Mouse (Mus musculus): Measurements from ENCODE around the gene Tmod1. TPM values are rescaled to one million over a fixed set of nuclear protein-coding genes. Genes with fewer than 3 reads are reported as not detected.
A peak's percentile ranks its signal among the peaks of the same experiment; 100 is the strongest.

The Tmod1 gene
- total RNA-seq, 2 experiments from 2014 or later = 189 to 260 TPM

DNA sequence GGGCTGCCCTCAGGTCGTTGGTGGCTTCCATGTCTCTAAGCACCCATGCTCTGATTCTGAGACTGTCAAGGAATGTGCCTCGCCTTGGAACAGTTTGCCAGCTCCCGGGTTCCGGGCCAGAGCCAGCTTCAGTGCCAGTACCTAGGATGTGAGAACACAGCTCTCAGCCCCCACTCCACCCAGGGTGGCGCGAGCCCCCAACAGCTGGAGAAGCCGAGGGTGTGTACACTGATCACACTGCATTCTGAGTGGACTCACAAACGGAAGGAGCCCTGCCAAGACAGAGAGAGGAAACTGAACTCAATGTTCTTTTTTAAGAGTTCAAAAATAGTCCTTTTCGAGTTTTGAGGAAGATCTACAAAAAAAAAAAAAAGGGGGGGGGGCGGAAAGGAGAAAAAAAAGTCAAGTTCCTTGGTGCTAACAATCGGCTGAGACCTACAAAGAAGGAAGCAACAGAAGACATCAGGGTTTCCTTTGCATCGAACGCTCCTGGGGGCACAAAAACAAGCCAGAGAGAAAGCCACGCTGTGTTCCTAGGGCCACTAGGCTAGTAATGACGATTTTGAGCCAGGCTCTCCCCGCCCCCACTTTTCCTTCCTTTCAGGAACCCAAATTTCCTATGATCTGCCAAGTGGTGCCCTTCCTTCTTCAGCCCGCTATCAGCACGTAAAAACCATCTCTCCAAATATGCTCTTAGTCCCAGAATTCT lies 48.1 kb downstream of the Tmod1 start:
- ATAC-seq (replicated peaks; ENCODE audit: low FRiP score, poor library complexity, severe bottlenecking) = no peak

DNA sequence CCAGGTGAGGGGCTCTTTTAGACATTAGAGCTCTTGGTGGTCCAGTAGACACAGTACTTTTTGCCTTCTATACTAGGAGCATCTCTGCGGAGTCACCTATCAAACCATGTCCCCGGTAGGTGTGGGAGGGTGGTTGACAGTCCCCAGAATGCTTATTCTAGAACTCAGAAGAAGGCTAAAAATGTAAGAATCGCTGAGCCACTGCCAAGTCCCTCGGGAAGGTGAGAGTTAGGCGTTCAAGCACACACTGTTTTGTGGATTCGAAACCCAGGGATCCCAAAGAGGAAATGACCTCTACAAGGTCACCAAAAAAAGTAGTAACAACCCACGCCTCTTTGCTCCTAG lies 48.7 kb downstream of the Tmod1 start:
- no peak for ATAC-seq (replicated peaks; ENCODE audit: low FRiP score, poor library complexity, severe bottlenecking)

GRCm38 (mm10) chr4:46087852-46088251 lies 49.1 kb downstream of the Tmod1 start:
- no peak for ATAC-seq (replicated peaks; ENCODE audit: low FRiP score, poor library complexity, severe bottlenecking)

DNA sequence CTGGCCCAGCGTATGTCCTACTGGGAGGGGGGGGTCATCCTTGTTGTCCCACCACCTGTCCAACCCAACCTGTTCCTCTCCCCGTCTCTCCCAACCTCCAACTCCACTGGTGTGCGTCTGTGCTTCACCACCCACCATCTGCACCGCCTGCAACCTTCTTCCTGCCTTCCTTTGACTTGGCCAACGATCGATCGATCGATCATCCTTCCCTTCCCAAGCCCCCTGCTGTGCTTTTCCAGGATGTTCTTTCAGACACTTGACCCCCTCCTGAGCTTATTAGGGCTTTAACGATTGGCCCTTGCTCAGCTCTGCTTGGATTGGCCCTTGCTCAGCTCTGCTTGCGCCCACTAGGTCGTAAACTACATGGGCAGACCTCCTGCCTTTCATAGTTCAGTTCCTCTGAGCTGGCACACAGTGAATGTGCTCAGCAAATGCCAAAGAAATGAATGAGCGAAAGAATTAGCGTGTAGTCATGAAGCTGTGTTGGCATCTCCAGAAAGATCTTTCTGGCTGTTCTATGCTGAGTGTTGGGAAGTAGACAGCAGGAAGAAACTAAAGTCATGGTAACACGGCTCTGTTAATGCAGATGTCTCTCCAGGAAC lies 50.9 kb downstream of the Tmod1 start:
- no peak for ATAC-seq (replicated peaks; ENCODE audit: low FRiP score, poor library complexity, severe bottlenecking)

GRCm38 (mm10) chr4:46092429-46093076 lies 53.8 kb downstream of the Tmod1 start:
- no peak for ATAC-seq (replicated peaks; ENCODE audit: low FRiP score, poor library complexity, severe bottlenecking)

DNA sequence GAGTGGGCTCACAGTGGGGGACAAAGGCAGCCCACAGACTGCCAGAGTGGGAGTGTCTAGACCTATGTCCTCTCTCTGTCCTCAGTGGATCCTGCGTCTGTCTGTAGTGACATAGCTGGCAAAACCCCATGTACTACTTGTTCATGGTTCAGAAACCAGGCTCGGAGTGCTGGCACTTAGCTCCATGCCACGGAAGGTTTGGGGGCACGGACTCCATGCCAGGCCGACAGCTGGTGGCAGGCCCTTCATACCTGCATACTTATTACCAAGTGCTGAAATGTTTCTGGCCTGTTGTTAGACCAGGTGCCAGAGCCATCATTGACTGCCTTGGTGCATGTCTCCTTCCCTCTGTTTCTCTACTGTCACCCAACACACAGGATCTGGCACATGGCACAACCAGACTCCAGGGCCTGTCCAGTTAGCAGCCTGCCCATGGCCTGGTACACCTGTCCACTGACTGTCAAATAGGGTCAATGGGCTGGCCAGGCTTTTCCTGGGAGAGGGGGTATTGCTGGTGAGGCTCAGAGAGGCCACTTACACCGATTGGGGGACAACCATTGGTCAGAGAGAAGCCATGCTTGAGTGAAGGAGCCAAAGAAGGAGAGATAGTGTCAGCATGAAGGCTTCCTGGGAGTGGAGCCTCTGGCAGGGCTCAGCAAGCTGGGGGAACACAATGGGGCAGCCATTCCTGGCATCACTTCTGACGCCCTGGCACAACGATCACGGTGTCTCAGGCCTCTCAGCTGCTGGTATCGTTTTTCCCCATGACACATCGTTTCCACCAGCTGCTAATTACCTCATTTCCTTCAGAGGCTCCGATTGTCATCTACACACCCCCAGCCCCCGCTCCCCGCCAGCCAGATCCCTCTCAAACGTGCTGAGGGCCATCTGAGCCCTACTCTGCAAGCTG lies 56.4 kb downstream of the Tmod1 start:
- ATAC-seq (replicated peaks; ENCODE audit: low FRiP score, poor library complexity, severe bottlenecking) = no peak

GRCm38 (mm10) chr4:46095826-46096159 lies 57.1 kb downstream of the Tmod1 start:
- ATAC-seq (replicated peaks; ENCODE audit: low FRiP score, poor library complexity, severe bottlenecking) = no peak

- ATAC-seq (replicated peaks; ENCODE audit: low FRiP score, poor library complexity, severe bottlenecking) = no peak
Measured at GRCm38 (mm10) chr4:46096546-46096945, 57.8 kb downstream of the Tmod1 start.

DNA sequence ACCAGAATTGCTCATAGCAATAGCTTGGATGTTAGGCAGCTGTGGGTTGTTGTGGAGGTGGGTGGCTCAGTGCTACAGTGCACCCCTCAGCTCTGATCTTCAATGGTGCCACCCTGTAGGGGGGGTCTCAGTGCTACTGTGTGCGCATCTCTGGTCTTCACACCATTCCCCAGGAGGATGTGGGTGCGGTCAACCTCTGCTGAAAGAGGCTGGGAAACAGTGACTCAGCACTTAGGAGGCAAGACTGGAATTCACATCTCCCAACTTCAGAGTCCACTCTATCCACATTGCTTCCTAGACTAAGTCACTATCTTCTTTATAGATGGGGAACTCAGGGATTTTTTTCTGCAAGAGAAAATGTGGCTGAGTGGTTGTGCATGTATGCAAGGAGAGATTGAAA lies 58.9 kb downstream of the Tmod1 start:
- no peak for ATAC-seq (replicated peaks; ENCODE audit: low FRiP score, poor library complexity, severe bottlenecking)

DNA sequence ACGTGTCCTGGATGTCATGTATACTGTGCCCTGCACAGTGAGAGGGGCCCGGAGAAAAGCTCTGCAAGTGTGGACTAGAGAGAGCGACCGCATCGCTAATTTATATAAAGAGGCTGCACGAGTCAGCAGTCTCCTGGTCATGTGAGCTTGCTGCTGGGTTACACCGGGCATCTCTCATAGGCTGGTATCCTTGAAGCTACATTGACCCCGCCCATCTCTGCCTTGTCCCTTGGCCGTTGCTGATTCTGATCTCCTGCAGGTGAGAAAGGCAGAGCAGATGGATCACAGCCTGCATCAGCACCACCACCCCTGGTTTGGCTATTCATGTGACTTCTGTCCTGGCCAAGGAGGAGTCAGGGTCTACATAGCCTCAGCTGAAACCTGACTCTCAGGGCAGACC lies 60.4 kb downstream of the Tmod1 start:
- no peak for ATAC-seq (replicated peaks; ENCODE audit: low FRiP score, poor library complexity, severe bottlenecking)

GRCm38 (mm10) chr4:46100539-46100938 lies 61.8 kb downstream of the Tmod1 start:
- ATAC-seq (replicated peaks; ENCODE audit: low FRiP score, poor library complexity, severe bottlenecking) = no peak

GRCm38 (mm10) chr4:46101211-46101711 lies 62.5 kb downstream of the Tmod1 start:
- no peak for ATAC-seq (replicated peaks; ENCODE audit: low FRiP score, poor library complexity, severe bottlenecking)

DNA sequence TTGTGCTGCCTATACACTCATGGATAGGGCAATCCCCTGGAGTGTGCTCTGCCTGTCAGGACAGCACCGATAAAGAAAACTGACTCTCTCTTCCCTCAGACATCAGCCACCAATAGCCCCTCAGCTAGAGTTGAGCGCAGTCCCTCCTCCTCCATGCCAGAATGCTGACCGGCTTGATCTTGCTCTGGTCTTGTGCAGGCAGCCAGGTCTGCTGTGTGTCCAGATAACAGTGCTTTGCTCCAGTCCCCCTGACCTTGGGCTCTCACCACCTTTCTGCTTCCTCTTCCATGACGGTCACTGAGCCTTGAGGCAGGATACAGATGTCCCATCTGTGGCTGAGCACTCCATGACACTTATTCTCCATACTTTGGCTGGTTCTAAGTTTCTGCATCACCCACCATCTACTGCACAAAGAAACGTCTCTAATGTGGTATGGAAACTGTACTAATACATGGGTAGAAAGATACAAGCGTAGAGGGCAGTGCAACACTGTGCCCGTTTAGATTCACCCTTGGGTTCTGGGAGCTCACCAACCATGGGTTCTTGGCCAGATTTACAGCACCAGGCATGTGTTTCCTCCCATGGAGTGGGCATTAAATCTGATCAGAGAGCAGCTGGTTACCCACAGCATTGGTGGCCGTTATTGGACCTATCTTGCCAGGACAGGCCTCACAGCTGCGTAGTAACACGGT lies 63.5 kb downstream of the Tmod1 start:
- no peak for ATAC-seq (replicated peaks; ENCODE audit: low FRiP score, poor library complexity, severe bottlenecking)

DNA sequence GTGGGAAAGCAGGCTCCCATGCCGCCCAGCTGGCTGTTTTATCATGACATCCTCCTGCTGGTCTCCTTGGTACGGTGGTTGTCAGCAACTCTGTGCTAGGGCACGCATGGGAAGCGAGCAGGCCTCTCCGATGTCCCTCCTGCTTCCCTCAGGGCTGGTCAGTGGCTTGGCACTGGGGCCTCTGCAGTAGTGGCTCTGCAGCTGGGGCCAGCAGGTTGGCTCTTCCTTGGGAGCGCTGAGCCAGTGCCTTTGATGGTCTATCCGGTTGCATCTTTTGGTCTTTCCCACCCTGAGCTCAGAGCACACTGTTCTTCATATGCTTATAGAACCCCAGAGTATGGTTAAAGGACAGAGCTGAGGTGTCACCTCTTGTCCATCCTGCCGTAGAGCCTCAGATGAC lies 71.3 kb downstream of the Tmod1 start:
- ATAC-seq (replicated peaks; ENCODE audit: low FRiP score, poor library complexity, severe bottlenecking) = no peak

DNA sequence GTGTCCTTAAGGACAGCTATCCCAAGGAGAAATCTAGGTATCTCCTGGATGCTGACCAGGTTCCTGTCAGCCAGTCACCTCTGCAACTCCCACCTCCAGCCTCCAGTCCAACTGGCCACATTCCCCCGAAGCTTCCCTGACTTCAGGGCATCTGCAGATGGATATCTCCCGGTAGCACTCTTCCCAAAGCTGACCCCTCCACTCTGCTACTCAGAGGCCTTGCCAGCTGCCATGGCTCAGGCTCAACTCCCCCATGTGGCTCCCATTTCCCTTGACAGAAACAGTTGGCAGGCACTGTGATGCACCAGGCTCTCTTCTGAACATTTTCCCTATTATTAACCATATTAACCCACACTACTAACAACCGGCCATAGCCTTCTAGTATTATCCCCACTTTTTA lies 72.6 kb downstream of the Tmod1 start:
- ATAC-seq (replicated peaks; ENCODE audit: low FRiP score, poor library complexity, severe bottlenecking) = no peak

- no peak for ATAC-seq (replicated peaks; ENCODE audit: low FRiP score, poor library complexity, severe bottlenecking)
Measured at GRCm38 (mm10) chr4:46115308-46115707, 76.6 kb downstream of the Tmod1 start.

- 0 out of 2 replicates have a peak, but pooled peaks have one; percentile 16 for ATAC-seq (replicated peaks; ENCODE audit: low FRiP score, poor library complexity, severe bottlenecking)
Measured at GRCm38 (mm10) chr4:46116544-46117175, 77.9 kb downstream of the Tmod1 start.

DNA sequence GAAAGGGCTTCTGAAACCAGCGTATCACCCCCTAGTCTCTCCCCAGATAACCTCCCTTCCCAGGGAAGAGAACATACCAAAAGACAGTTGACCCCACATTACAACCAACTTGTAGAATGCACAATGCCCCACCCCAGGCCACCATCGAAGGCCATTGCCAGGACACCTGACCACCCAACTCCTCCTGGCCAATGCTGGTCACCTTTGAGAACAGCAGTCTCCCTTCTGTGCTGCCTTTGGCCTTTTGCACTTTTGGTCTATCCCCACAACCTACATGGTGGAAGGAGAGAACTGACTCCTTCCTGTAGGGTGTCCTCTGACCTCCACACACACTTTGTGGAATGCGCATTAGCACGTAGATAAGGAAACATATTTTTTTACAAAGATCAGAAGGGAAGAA lies 78.8 kb downstream of the Tmod1 start:
- ATAC-seq (replicated peaks; ENCODE audit: low FRiP score, poor library complexity, severe bottlenecking) = no peak

- no peak for ATAC-seq (replicated peaks; ENCODE audit: low FRiP score, poor library complexity, severe bottlenecking)
Measured at GRCm38 (mm10) chr4:46119514-46120094, 80.9 kb downstream of the Tmod1 start.
